Mouse (Mus musculus) heart, postnatal 0 days (tissue): ENCODE measurements around the gene Efcab6.

Source experiments
- CTCF ChIP-seq: IDR thresholded peaks from 2 replicates; pipeline ENCODE4 v1.5.1; 2016; ENCODE audit warnings: antibody characterized with exemption, control low read depth, low read depth
- EP300 ChIP-seq: IDR thresholded peaks from 2 replicates; pipeline ENCODE4 v1.6.1; 2016; ENCODE audit warnings: antibody characterized with exemption, low read depth

DNA sequence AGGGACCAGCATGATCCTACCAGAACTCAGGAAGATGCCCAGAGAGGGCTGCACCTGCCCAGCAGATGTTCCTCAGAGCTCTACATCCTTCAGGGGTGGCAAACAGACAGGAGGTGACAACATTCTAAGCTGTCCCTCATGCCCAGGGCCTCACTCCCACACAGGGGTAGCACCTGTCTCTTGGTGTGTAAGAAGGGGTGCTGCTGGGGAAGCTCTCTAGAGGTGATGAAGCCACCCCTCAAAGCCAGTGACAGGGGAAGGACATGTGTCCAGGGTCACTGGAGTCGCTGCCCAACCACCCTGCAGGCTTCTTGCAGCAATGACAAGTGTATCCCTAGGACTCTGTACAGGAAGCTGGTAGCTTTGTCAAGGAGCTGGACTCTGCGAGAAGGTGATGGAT lies 130.4 kb downstream of the Efcab6 start:
- TF ChIP-seq CTCF (no peak), EP300 (no peak)
